In the genomic region with DNA sequence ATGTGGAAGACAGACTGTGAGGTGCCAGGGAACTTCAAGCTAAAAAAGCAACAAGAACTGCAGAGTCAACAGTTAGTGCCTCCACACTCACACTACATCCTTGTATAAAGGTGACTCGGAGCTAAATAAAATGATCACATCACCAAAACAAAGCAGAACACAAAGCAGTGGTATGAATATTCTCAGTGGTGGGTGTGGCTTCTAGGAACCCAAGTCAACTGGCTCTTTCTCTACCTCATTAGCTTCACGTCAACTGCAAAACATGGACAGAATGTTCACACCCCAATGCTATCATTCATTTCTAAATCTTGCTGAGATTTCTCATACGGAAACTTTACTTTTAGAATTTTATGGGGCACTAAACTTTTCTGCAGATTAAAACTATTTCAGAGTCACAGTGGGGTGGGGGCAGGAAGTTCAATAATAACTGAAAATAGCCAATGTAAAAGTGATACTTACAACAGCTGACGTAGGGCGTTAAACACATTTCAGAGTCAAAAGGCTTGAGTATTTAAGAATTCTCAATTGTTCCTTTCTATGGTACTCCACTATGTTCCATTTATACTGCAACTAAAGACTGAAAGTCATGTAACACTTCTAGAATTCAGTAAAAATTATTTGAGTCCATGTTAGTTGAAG, we compare ENCODE assay signal across 27 mouse cellular contexts.
DNase-seq lines count a peak whose midpoint lies in the region; ATAC-seq lines count a peak whose summit lies in the region.
"Had no signal": no experiment of that assay in that cellular context is flagged by ENCODE, and none has a peak within 500 bp of the region (broad histone marks: within the 10 kb centered on the region; RNA-seq: fewer than 3 reads in every experiment).

No protein-coding gene starts in this region.

- no peak overlapping the region for H3K4me2 ChIP-seq in hindbrain, embryonic 16.5 days (ENCODE audit: low read length)
- H3K4me2 ChIP-seq: embryonic facial prominence, embryonic 13.5 days; forebrain, embryonic 12.5 days; forebrain, embryonic 15.5 days; heart, embryonic 13.5 days; hindbrain, embryonic 14.5 days had no signal

- no peak overlapping the region for H3K4me3 ChIP-seq in hindbrain, embryonic 16.5 days (ENCODE audit: low read length)
- H3K4me3 ChIP-seq: embryonic facial prominence, embryonic 10.5 days; embryonic facial prominence, embryonic 13.5 days; erythroblast, embryonic 14.5 days; forebrain, embryonic 12.5 days; forebrain, embryonic 15.5 days; heart, embryonic 13.5 days had no signal

- ATAC-seq in neutrophil, adult 5-6 weeks (ENCODE audit: extremely low read depth, insufficient number of reproducible peaks, low FRiP score, poor library complexity, severe bottlenecking): 0 out of 2 replicates have a peak, but pooled peaks have one; percentile 16
- ATAC-seq in hindbrain, embryonic 16.5 days: no peak
- ATAC-seq: forebrain, embryonic 15.5 days had no signal

- H3K4me1 ChIP-seq in hindbrain, embryonic 16.5 days (ENCODE audit: control insufficient read depth, insufficient read depth, low read depth, low read length): no peaks in the 10 kb centered on the region
- H3K4me1 ChIP-seq: embryonic facial prominence, embryonic 10.5 days; embryonic facial prominence, embryonic 13.5 days; forebrain, embryonic 12.5 days; forebrain, embryonic 15.5 days; heart, embryonic 13.5 days had no signal

- WGBS in hindbrain, embryonic 16.5 days: 85% methylated on average over 5 of the region's 5 CpGs

- peak; percentile 3 for DNase-seq in right cerebral cortex, adult 18-20 months
- no peak for DNase-seq in right cerebral cortex, postnatal 4 days
- peak; percentile 12 for DNase-seq in ZHBTc4 (ENCODE audit: low read depth, low spot score)
- peak; percentile 83 for DNase-seq in induced T-regulatory cell, adult 2 months (ENCODE audit: low read depth)
- DNase-seq in adrenal gland, adult 18-20 months (ENCODE audit: low spot score in 2 of 2): no peak
- DNase-seq in liver: no peak
- DNase-seq: adrenal gland, postnatal 10 days; adrenal gland, postnatal 36 days; cerebellum, adult 11 months; cerebellum, adult 2 months; cerebellum, postnatal 10 days; cerebellum, postnatal 36 days; embryo, embryonic 11 days; gastrocnemius, postnatal 25 days; heart, adult 18-20 months; heart, postnatal 14 days; heart, postnatal 4 days; kidney, adult 18-20 months had no signal

- H3K27ac ChIP-seq in hindbrain, embryonic 16.5 days (ENCODE audit: low read depth, low read length): no peak overlapping the region
- H3K27ac ChIP-seq: embryonic facial prominence, embryonic 10.5 days; embryonic facial prominence, embryonic 13.5 days; forebrain, embryonic 12.5 days; forebrain, embryonic 15.5 days; heart, embryonic 13.5 days; hindbrain, embryonic 14.5 days had no signal

- H3K36me3 ChIP-seq in hindbrain, embryonic 16.5 days (ENCODE audit: control insufficient read depth, insufficient read depth, low read length): no peaks in the 10 kb centered on the region
- H3K36me3 ChIP-seq: embryonic facial prominence, embryonic 10.5 days; embryonic facial prominence, embryonic 13.5 days; forebrain, embryonic 12.5 days; forebrain, embryonic 15.5 days; heart, embryonic 13.5 days had no signal

- no peaks in the 10 kb centered on the region for H3K9me3 ChIP-seq in hindbrain, embryonic 16.5 days (ENCODE audit: control insufficient read depth, low read length)
- H3K9me3 ChIP-seq: embryonic facial prominence, embryonic 10.5 days; embryonic facial prominence, embryonic 13.5 days; forebrain, embryonic 12.5 days; forebrain, embryonic 15.5 days; heart, embryonic 13.5 days had no signal

- no peak overlapping the region for H3K9ac ChIP-seq in hindbrain, embryonic 16.5 days (ENCODE audit: low read depth, low read length)
- H3K9ac ChIP-seq: embryonic facial prominence, embryonic 13.5 days; forebrain, embryonic 12.5 days; forebrain, embryonic 15.5 days; heart, embryonic 13.5 days; hindbrain, embryonic 14.5 days had no signal

- no peaks in the 10 kb centered on the region for H3K27me3 ChIP-seq in hindbrain, embryonic 16.5 days (replicated peaks; ENCODE audit: control insufficient read depth, insufficient read depth, low read length)
- H3K27me3 ChIP-seq: embryonic facial prominence, embryonic 13.5 days; forebrain, embryonic 12.5 days; forebrain, embryonic 15.5 days; heart, embryonic 13.5 days had no signal

Comparison
In these comparisons a context has a peak if more than half of its experiments do, and no peak if none do; other contexts are left out.
1. DNase-seq: peak in right cerebral cortex, adult 18-20 months (single experiment), ZHBTc4 (single experiment) and induced T-regulatory cell, adult 2 months (single experiment); none in right cerebral cortex, postnatal 4 days (single experiment), adrenal gland, adult 18-20 months (0 of 2) and liver (single experiment).